Mouse (Mus musculus) MEL (cell line): ENCODE measurements around the gene Tnf. TPM values are rescaled to one million over a fixed set of nuclear protein-coding genes. Genes with fewer than 3 reads are reported as not detected.

Experiments used
- DNase-seq: peaks from one replicate; pipeline ENCODE4 v3.0.0; 2011; ENCODE audit warnings: low read depth, low spot score
- H3K27ac ChIP-seq: 2 replicates; pipeline ENCODE4 v1.5.1; 2012; ENCODE audit warnings: low read depth, mild to moderate bottlenecking, control low read depth, low read length, moderate library complexity; ENCODE audit not compliant: control insufficient read depth
- H3K27me3 ChIP-seq, 2 experiments: fragments of 150-350 bp in 1 of 2; sonication (generic) in 1 of 2; 2 replicates each; pipeline ENCODE4 v1.6.1; 2012; ENCODE audit warnings: low read length in 2 of 2, mild to moderate bottlenecking in 2 of 2, improper control_type of control experiment in 1 of 2, moderate library complexity in 1 of 2; ENCODE audit not compliant: insufficient read depth in 2 of 2, control insufficient read depth in 1 of 2
- H3K36me3 ChIP-seq, 2 experiments: 2 replicates each; pipeline ENCODE4 v1.6.1; 2012 to 2014; ENCODE audit warnings: low read length in 2 of 2, improper control_type of control experiment in 1 of 2, inconsistent platforms in 1 of 2, mild to moderate bottlenecking in 1 of 2; ENCODE audit not compliant: insufficient read depth in 2 of 2, control insufficient read depth in 1 of 2
- H3K4me1 ChIP-seq, 2 experiments: fragments of 150-350 bp in 1 of 2; sonication (generic) in 1 of 2; 2 replicates each; pipeline ENCODE4 v1.6.1; 2012; ENCODE audit warnings: low read length in 2 of 2, improper control_type of control experiment in 1 of 2, mild to moderate bottlenecking in 1 of 2; ENCODE audit not compliant: insufficient read depth in 2 of 2, control insufficient read depth in 1 of 2
- H3K4me3 ChIP-seq, 2 experiments: fragments of 150-350 bp in 1 of 2; sonication (generic) in 1 of 2; 2 replicates each; pipeline ENCODE4 v1.5.1; 2012; ENCODE audit warnings: low read depth in 2 of 2, low read length in 2 of 2, mild to moderate bottlenecking in 2 of 2, moderate library complexity in 2 of 2, control low read depth in 1 of 2, improper control_type of control experiment in 1 of 2; ENCODE audit not compliant: control insufficient read depth in 1 of 2, insufficient read depth in 1 of 2
- H3K79me2 ChIP-seq: 2 replicates; pipeline ENCODE4 v1.6.1; 2012; ENCODE audit warnings: mild to moderate bottlenecking, low read length, moderate library complexity; ENCODE audit not compliant: control insufficient read depth, poor library complexity, insufficient read depth
- H3K9ac ChIP-seq: 2 replicates; pipeline ENCODE4 v1.6.1; 2012; ENCODE audit warnings: low read depth, mild to moderate bottlenecking, control low read depth, low read length, moderate library complexity; ENCODE audit not compliant: control insufficient read depth, poor library complexity, severe bottlenecking
- H3K9me3 ChIP-seq: fragments of 150-350 bp; sonication (generic); replicated peaks from 2 replicates; pipeline ENCODE4 v1.6.1; 2012; ENCODE audit warnings: mild to moderate bottlenecking, low read length, improper control_type of control experiment, moderate library complexity; ENCODE audit not compliant: insufficient read depth
- CHD2 ChIP-seq: IDR thresholded peaks from 2 replicates; pipeline ENCODE4 v1.6.1; 2011; ENCODE audit warnings: low read length, improper control_type of control experiment
- CTCF ChIP-seq, 3 experiments: IDR thresholded peaks in 2 of 3; conservative IDR thresholded peaks in 1 of 3; 2 replicates each; pipeline ENCODE4 v1.5.1; 2011 to 2012; ENCODE audit warnings: low read length in 3 of 3, low read depth in 2 of 3, mild to moderate bottlenecking in 2 of 3, improper control_type of control experiment in 1 of 3, inconsistent platforms in 1 of 3, mixed read lengths in 1 of 3, moderate library complexity in 1 of 3; ENCODE audit not compliant: control insufficient read depth in 1 of 3, insufficient read depth in 1 of 3, poor library complexity in 1 of 3, severe bottlenecking in 1 of 3
- E2F4 ChIP-seq: IDR thresholded peaks from 2 replicates; pipeline ENCODE4 v1.6.1; 2011; ENCODE audit warnings: low read depth, low read length, improper control_type of control experiment, borderline replicate concordance
- GATA1 ChIP-seq: IDR thresholded peaks from 2 replicates; pipeline ENCODE4 v1.6.1; 2011; ENCODE audit warnings: low read depth, low read length, improper control_type of control experiment
- HCFC1 ChIP-seq: IDR thresholded peaks from 2 replicates; pipeline ENCODE4 v1.6.1; 2012; ENCODE audit warnings: low read depth, mild to moderate bottlenecking, inconsistent platforms, low read length, improper control_type of control experiment, moderate library complexity
- KAT2A ChIP-seq: conservative IDR thresholded peaks from 2 replicates; pipeline ENCODE4 v1.6.1; 2012; ENCODE audit warnings: low read depth, low read length, improper control_type of control experiment, inconsistent platforms
- MAFK ChIP-seq: IDR thresholded peaks from 2 replicates; pipeline ENCODE4 v1.6.1; 2011; ENCODE audit warnings: low read depth, mild to moderate bottlenecking, low read length, improper control_type of control experiment, borderline replicate concordance
- MAX ChIP-seq: IDR thresholded peaks from 2 replicates; pipeline ENCODE4 v1.6.1; 2011; ENCODE audit warnings: low read length, improper control_type of control experiment
- MXI1 ChIP-seq: IDR thresholded peaks from 2 replicates; pipeline ENCODE4 v1.6.1; 2011; ENCODE audit warnings: mild to moderate bottlenecking, low read depth, low read length, improper control_type of control experiment
- NELFE ChIP-seq: IDR thresholded peaks from 2 replicates; pipeline ENCODE4 v1.6.1; 2011; ENCODE audit warnings: low read depth, low read length, improper control_type of control experiment
- POLR2AphosphoS2 ChIP-seq: IDR thresholded peaks from 2 replicates; pipeline ENCODE4 v1.6.1; 2011; ENCODE audit warnings: low read length, improper control_type of control experiment
- POLR2AphosphoS5 ChIP-seq: IDR thresholded peaks from 2 replicates; pipeline ENCODE4 v1.6.1; 2012; ENCODE audit warnings: low read depth, borderline replicate concordance, mild to moderate bottlenecking, inconsistent platforms, low read length, moderate library complexity, mixed read lengths
- RAD21 ChIP-seq: IDR thresholded peaks from 2 replicates; pipeline ENCODE4 v1.6.1; 2011; ENCODE audit warnings: mild to moderate bottlenecking, low read depth, low read length, improper control_type of control experiment
- RCOR1 ChIP-seq: IDR thresholded peaks from 2 replicates; pipeline ENCODE4 v1.6.1; 2012; ENCODE audit warnings: low read depth, mild to moderate bottlenecking, inconsistent platforms, low read length, improper control_type of control experiment
- SMC3 ChIP-seq: IDR thresholded peaks from 2 replicates; pipeline ENCODE4 v1.6.1; 2011; ENCODE audit warnings: low read depth, low read length, improper control_type of control experiment
- TAL1 ChIP-seq: IDR thresholded peaks from 2 replicates; pipeline ENCODE4 v1.6.1; 2012; ENCODE audit warnings: mild to moderate bottlenecking, inconsistent platforms, low read length, moderate library complexity, mixed read lengths
- TBP ChIP-seq: IDR thresholded peaks from 2 replicates; pipeline ENCODE4 v1.8.0; 2011; ENCODE audit warnings: low read depth, low read length, improper control_type of control experiment
- TCF12 ChIP-seq: IDR thresholded peaks from 2 replicates; pipeline ENCODE4 v1.6.1; 2014; ENCODE audit warnings: low read depth, mild to moderate bottlenecking, inconsistent platforms, low read length, improper control_type of control experiment, moderate library complexity
- USF1 ChIP-seq: IDR thresholded peaks from 2 replicates; pipeline ENCODE4 v1.6.1; 2014; ENCODE audit warnings: low read depth, mild to moderate bottlenecking, inconsistent platforms, low read length, improper control_type of control experiment, moderate library complexity
- USF2 ChIP-seq, 2 experiments: IDR thresholded peaks; 2 replicates each; pipeline ENCODE4 v1.6.1; 2011 to 2012; ENCODE audit warnings: improper control_type of control experiment in 2 of 2, low read length in 2 of 2, borderline replicate concordance in 1 of 2, inconsistent platforms in 1 of 2, low read depth in 1 of 2, mild to moderate bottlenecking in 1 of 2; ENCODE audit not compliant: insufficient read depth in 1 of 2
- ZC3H11A ChIP-seq: IDR thresholded peaks from 2 replicates; pipeline ENCODE4 v1.6.1; 2012; ENCODE audit warnings: low read depth, mild to moderate bottlenecking, inconsistent platforms, low read length, improper control_type of control experiment
- ZMIZ1 ChIP-seq: IDR thresholded peaks from 2 replicates; pipeline ENCODE4 v1.6.1; 2012; ENCODE audit warnings: low read depth, mild to moderate bottlenecking, inconsistent platforms, low read length, improper control_type of control experiment, moderate library complexity
- polyA plus RNA-seq, 2 experiments: library from polyadenylated mRNA; stranded (reverse) in 1 of 2; unstranded in 1 of 2; fragments of >175 nt in 1 of 2; fragments of >200 nt in 1 of 2; gene quantifications; 2 replicates each; pipeline versions ENCODE4 v1.2.1 to v1.2.4; 2012; ENCODE audit warnings: low replicate concordance in 2 of 2, low read depth in 1 of 2; ENCODE audit not compliant: insufficient read length in 2 of 2, insufficient read depth in 1 of 2, missing spikeins in 1 of 2
- total RNA-seq: library from RNA; depleted of rRNA; stranded (reverse); fragments of 300-350 nt; gene quantifications from 2 replicates; pipeline ENCODE4 v1.2.3, GENCODE M21; 2012

The Tnf gene
- total and polyA plus RNA-seq, 3 experiments = 1.2 to 2.0 TPM; not detected in 1

- Histone ChIP-seq H3K9ac (no peak overlapping the region), H3K4me1 (no peaks in the 10 kb centered on the region), H3K79me2 (peaks cover 49% of the 10 kb centered on the region), H3K27ac (no peak overlapping the region), H3K4me3 (no peak overlapping the region), H3K27me3 (no peaks in the 10 kb centered on the region), H3K36me3 (peaks cover 5 to 40% of the 10 kb centered on the region in 2 experiments), H3K9me3 (no peaks in the 10 kb centered on the region)
- DNase-seq = no peak
- TF ChIP-seq ZMIZ1 (no peak), GATA1 (no peak), POLR2AphosphoS2 (no peak), NELFE (no peak), MXI1 (no peak), RAD21 (no peak), SMC3 (no peak), HCFC1 (no peak), KAT2A (no peak), CHD2 (no peak), USF1 (no peak), RCOR1 (no peak), TBP (no peak), TCF12 (no peak), POLR2AphosphoS5 (no peak), ZC3H11A (no peak), CTCF (IDR thresholded peaks at IDR 0.05 in 2 of 3, conservative IDR thresholded peaks at IDR 0.05 in 1 of 3; ENCODE audit: control insufficient read depth in 1 of 3, insufficient read depth in 1 of 3, low read depth in 2 of 3, low read length in 3 of 3, poor library complexity in 1 of 3, severe bottlenecking in 1 of 3) (no peak), TAL1 (no peak), E2F4 (no peak), USF2 (IDR thresholded peaks at IDR 0.05; ENCODE audit: borderline replicate concordance in 1 of 2, insufficient read depth in 1 of 2, low read depth in 1 of 2, low read length in 2 of 2) (no peak)
Measured at GRCm38 (mm10) chr17:35157254-35157653, 44.6 kb downstream of the Tnf start.

- no peaks in the 10 kb centered on the region for H3K4me1 ChIP-seq
- H3K36me3 ChIP-seq = peaks cover 4 to 37% of the 10 kb centered on the region in 2 experiments; a peak in 3 of 4 replicates
- no peaks in the 10 kb centered on the region for H3K9me3 ChIP-seq
- H3K27me3 ChIP-seq = no peaks in the 10 kb centered on the region
- H3K27ac ChIP-seq = no peak overlapping the region
- TF ChIP-seq E2F4 (no peak), SMC3 (no peak), RCOR1 (no peak), MAX (no peak), TAL1 (no peak), NELFE (no peak), MAFK (no peak), ZMIZ1 (no peak), GATA1 (no peak)
- peaks cover 44% of the 10 kb centered on the region for H3K79me2 ChIP-seq
- H3K4me3 ChIP-seq = no peak overlapping the region
- DNase-seq = no peak
- no peak overlapping the region for H3K9ac ChIP-seq
Measured at GRCm38 (mm10) chr17:35156461-35157200, 45.2 kb downstream of the Tnf start.
